Mouse (Mus musculus) ES-Bruce4 (cell line): ENCODE measurements around the gene Ldlrad3. TPM values are rescaled to one million over a fixed set of nuclear protein-coding genes. Genes with fewer than 3 reads are reported as not detected.

Experiments used
- H3K27ac ChIP-seq: 2 replicates; pipeline ENCODE4 v1.5.1; 2012; ENCODE audit warnings: low read length, inconsistent platforms; ENCODE audit not compliant: insufficient read depth
- H3K27me3 ChIP-seq: 2 replicates; pipeline ENCODE4 v1.6.1; 2012; ENCODE audit warnings: mild to moderate bottlenecking, low read length, inconsistent platforms; ENCODE audit not compliant: control insufficient read depth, poor library complexity, insufficient read depth, severe bottlenecking
- H3K36me3 ChIP-seq: 2 replicates; pipeline ENCODE4 v1.6.1; 2012; ENCODE audit warnings: inconsistent platforms, mild to moderate bottlenecking, low read length, moderate library complexity; ENCODE audit not compliant: control insufficient read depth, poor library complexity, insufficient read depth, severe bottlenecking
- H3K4me1 ChIP-seq: one replicate; pipeline ENCODE4 v1.8.1; 2011; ENCODE audit warnings: low read length; ENCODE audit not compliant: control insufficient read depth, insufficient read depth
- H3K4me3 ChIP-seq: 2 replicates; pipeline ENCODE4 v1.5.1; 2011; ENCODE audit warnings: low read depth, mild to moderate bottlenecking, low read length
- H3K9ac ChIP-seq: 2 replicates; pipeline ENCODE4 v1.6.1; 2012; ENCODE audit warnings: low read depth, mild to moderate bottlenecking, inconsistent platforms; ENCODE audit not compliant: poor library complexity, severe bottlenecking
- H3K9me3 ChIP-seq: replicated peaks from 2 replicates; pipeline ENCODE4 v1.6.1; 2012; ENCODE audit warnings: mild to moderate bottlenecking, low read length, inconsistent platforms; ENCODE audit not compliant: control insufficient read depth, poor library complexity, insufficient read depth, severe bottlenecking
- CTCF ChIP-seq: IDR thresholded peaks from one replicate; pipeline ENCODE4 v1.8.1; 2011; ENCODE audit warnings: low read depth, low read length
- EP300 ChIP-seq: IDR thresholded peaks from 2 replicates; pipeline ENCODE4 v1.6.1; 2011; ENCODE audit warnings: low read depth, low read length; ENCODE audit not compliant: insufficient read depth
- POLR2A ChIP-seq: IDR thresholded peaks from one replicate; pipeline ENCODE4 v1.8.1; 2011; ENCODE audit warnings: low read length; ENCODE audit not compliant: insufficient read depth
- polyA plus RNA-seq: library from polyadenylated mRNA; stranded (reverse); fragments of >200 nt; gene quantifications from 2 replicates; pipeline ENCODE4 v1.2.4, GENCODE M21; 2011; ENCODE audit warnings: low read depth; ENCODE audit not compliant: missing spikeins, insufficient read depth, insufficient read length

Gene Ldlrad3
- polyA plus RNA-seq, 1 experiment: 15.7 TPM

DNA sequence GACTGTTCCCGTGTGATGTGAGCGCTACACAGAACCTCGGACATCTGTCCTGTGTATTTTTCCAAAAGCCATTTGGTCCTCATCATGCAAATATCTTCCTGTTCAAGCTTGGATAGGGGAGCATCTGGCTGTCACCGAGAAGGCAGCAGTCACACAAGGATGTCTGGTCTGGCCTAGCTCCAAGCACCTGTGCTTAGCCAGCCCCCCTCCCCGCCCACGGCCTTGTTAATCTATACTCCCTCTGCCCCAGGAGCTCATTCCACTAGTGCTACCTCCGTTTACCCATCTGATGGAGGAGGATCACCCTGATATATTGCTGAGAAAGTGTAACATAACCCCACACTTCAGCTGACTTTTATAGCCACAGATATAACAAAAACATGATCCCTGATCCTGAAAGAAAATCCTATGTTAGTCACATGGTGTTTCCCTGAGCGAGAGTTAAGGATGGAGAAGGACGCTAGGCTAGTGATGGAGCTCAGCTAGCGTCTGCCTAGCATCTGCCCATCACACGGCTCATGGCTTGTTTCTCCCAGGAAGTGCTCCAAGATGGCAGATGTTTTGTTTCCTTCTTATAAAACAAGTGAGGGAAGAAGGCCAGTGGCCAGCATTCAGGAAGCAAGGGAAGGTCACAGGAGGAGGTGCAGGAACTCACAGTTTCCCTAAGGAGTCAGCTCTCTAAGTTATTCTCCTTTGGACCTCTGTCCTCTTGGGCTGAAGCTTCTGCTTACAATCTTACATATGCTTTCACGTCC lies 66.3 kb downstream of the Ldlrad3 start:
- no peaks in the 10 kb centered on the region for H3K27me3 ChIP-seq
- no peak overlapping the region; the same call in 1 of the 2 replicates for H3K27ac ChIP-seq
- no peaks in the 10 kb centered on the region for H3K36me3 ChIP-seq
- H3K9ac ChIP-seq: no peak overlapping the region
- peaks cover 25% of the 10 kb centered on the region for H3K4me1 ChIP-seq
- TF ChIP-seq CTCF (no peak), POLR2A (no peak), EP300 (no peak)
- H3K9me3 ChIP-seq: no peaks in the 10 kb centered on the region
- H3K4me3 ChIP-seq: no peak overlapping the region

- Histone ChIP-seq H3K4me1 (peaks cover 27% of the 10 kb centered on the region), H3K36me3 (no peaks in the 10 kb centered on the region), H3K27me3 (no peaks in the 10 kb centered on the region), H3K4me3 (0 out of 2 replicates have a peak overlapping the region, but pooled peaks have one; percentile 11), H3K27ac (no peak overlapping the region), H3K9ac (no peak overlapping the region), H3K9me3 (no peaks in the 10 kb centered on the region)
- TF ChIP-seq CTCF (no peak), POLR2A (no peak), EP300 (peak; percentile 50; the same call in 1 of the 2 replicates)
Measured at GRCm38 (mm10) chr2:102118988-102119460, 67.2 kb downstream of the Ldlrad3 start.

- Histone ChIP-seq H3K4me3 (no peak overlapping the region), H3K4me1 (peaks cover 24% of the 10 kb centered on the region), H3K27ac (no peak overlapping the region), H3K9me3 (no peaks in the 10 kb centered on the region), H3K36me3 (no peaks in the 10 kb centered on the region), H3K9ac (no peak overlapping the region), H3K27me3 (no peaks in the 10 kb centered on the region)
- TF ChIP-seq EP300 (peak; percentile 78), CTCF (no peak)
Measured at GRCm38 (mm10) chr2:102117402-102117760, 68.8 kb downstream of the Ldlrad3 start.

GRCm38 (mm10) chr2:102116521-102117401 lies 69.4 kb downstream of the Ldlrad3 start:
- Histone ChIP-seq H3K9me3 (no peaks in the 10 kb centered on the region), H3K27ac (no peak overlapping the region), H3K4me1 (peaks cover 24% of the 10 kb centered on the region), H3K36me3 (no peaks in the 10 kb centered on the region), H3K9ac (no peak overlapping the region), H3K4me3 (no peak overlapping the region), H3K27me3 (no peaks in the 10 kb centered on the region)
- TF ChIP-seq CTCF: no peak
- TF ChIP-seq EP300: peak; percentile 77

GRCm38 (mm10) chr2:102113801-102114200 lies 72.4 kb downstream of the Ldlrad3 start:
- Histone ChIP-seq H3K4me1 (peaks cover 15% of the 10 kb centered on the region), H3K9me3 (no peaks in the 10 kb centered on the region), H3K27ac (no peak overlapping the region), H3K36me3 (no peaks in the 10 kb centered on the region), H3K27me3 (no peaks in the 10 kb centered on the region), H3K4me3 (no peak overlapping the region), H3K9ac (no peak overlapping the region)
- TF ChIP-seq POLR2A (no peak), CTCF (no peak), EP300 (no peak)

- H3K36me3 ChIP-seq: no peaks in the 10 kb centered on the region
- TF ChIP-seq CTCF: no peak
- TF ChIP-seq POLR2A: no peak
- no peak for TF ChIP-seq EP300
- H3K9me3 ChIP-seq: no peaks in the 10 kb centered on the region
- no peaks in the 10 kb centered on the region for H3K27me3 ChIP-seq
- peaks cover 14% of the 10 kb centered on the region for H3K4me1 ChIP-seq
- H3K4me3 ChIP-seq: no peak overlapping the region
- no peak overlapping the region for H3K27ac ChIP-seq
- H3K9ac ChIP-seq: no peak overlapping the region
Measured at GRCm38 (mm10) chr2:102113323-102113722, 72.9 kb downstream of the Ldlrad3 start.
